Mouse (Mus musculus): Measurements from ENCODE around the gene Slc17a2. TPM values are rescaled to one million over a fixed set of nuclear protein-coding genes. Genes with fewer than 3 reads are reported as not detected.

The Slc17a2 gene
- polyA plus RNA-seq (2014; fragmentation: Illumina TruSeq; extraction: RNeasy Lipid Tissue Mini Kit (QIAGEN cat#74804); ENCODE audit: low read depth, low replicate concordance): not detected

GRCm38 (mm10) chr13:23806422-23807052 lies at the start of gene Slc17a2:
Gene Slc17a2, plus strand, starts transcription at chr13:23806993.

GRCm38 (mm10) chr13:23760972-23761864 lies 45.6 kb upstream of the Slc17a2 start, which contains the start of gene Hist1h4a:
Gene Hist1h4a, minus strand, starts transcription at chr13:23761230.

DNA sequence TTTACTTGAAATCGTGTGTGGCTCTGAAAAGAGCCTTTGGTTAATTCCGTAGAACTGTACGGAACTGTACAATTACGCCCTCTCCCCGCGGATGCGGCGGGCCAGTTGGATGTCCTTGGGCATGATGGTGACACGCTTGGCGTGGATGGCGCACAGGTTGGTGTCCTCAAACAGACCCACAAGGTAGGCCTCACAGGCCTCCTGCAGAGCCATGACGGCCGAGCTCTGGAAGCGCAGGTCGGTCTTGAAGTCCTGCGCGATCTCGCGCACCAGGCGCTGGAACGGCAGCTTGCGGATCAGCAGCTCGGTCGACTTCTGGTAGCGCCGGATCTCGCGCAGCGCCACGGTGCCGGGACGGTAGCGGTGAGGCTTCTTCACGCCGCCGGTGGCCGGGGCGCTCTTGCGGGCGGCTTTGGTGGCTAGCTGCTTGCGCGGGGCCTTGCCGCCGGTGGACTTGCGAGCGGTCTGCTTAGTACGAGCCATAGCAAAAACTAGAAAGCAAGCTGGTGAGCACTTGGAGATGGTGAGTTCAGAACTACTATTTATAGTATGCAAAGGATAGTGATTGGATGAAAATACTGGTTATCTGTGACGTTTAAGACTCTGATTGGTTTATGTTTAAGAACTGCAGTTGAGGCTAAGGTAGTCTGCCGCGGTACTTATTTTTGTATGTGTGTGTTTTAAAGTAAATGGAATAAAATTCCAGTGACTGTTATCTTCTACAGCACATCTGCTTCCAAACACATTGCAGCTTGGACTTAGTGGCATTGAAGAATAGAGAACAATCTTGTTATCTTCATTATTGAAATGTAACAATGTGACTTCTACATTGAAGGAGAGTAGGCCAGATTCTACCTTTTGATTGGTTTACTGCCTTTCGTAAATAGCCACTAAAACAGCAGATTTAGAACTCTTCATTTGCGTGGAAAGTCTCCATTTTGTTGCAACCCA lies 44.6 kb upstream of the Slc17a2 start, which contains the start of gene Hist1h3a:
Gene Hist1h3a (minus strand): TSS at position 516 of the 951 bp plus-strand sequence.

DNA sequence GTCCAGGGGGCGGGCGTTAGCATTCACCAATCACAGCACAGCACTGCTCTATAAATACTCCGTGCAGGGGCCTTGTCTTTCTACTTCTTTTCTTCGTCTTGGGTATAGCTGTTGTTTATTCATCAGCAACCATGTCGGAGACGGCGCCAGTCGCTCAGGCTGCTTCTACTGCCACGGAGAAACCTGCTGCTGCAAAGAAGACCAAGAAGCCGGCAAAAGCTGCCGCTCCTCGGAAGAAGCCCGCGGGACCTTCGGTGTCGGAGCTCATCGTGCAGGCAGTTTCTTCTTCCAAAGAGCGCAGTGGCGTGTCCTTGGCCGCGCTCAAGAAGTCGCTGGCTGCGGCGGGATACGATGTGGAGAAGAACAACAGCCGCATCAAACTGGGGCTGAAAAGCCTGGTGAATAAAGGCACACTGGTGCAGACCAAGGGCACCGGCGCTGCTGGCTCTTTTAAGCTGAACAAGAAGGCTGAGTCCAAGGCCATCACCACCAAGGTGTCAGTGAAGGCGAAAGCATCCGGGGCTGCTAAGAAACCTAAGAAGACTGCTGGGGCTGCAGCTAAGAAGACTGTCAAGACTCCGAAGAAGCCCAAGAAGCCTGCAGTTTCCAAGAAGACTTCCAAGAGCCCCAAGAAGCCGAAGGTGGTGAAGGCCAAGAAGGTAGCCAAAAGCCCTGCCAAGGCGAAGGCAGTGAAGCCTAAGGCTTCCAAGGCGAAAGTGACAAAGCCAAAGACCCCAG lies 43.0 kb upstream of the Slc17a2 start, which contains the start of gene Hist1h1a:
Gene Hist1h1a (plus strand): TSS at position 81 of the 738 bp plus-strand sequence.

DNA sequence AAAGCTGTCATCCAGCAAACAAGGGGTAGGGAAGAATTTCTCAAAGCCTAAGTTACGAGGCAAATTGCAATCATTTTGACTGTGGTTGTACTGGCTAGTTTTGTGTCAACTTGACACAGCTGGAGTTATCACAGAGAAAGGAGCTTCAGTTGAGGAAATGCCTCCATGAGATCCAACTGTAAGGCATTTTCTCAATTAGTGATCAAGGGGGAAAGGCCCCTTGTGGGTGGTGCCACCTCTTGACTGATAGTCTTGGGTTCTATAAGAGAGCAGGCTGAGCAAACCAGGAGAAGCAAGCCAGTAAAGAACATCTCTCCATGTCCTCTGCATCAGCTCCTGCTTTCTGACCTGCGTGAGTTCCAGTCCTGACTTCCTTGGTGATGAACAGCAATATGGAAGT lies 37.2 kb upstream of the Slc17a2 start, which contains the start of gene Trim38:
Gene Trim38 (plus strand): TSS at position 301 of the 400 bp plus-strand sequence.

GRCm38 (mm10) chr13:23839308-23839707 lies 32.5 kb downstream of the Slc17a2 start, which contains the start of gene Slc17a3:
Gene Slc17a3, plus strand, starts transcription at chr13:23839434.

DNA sequence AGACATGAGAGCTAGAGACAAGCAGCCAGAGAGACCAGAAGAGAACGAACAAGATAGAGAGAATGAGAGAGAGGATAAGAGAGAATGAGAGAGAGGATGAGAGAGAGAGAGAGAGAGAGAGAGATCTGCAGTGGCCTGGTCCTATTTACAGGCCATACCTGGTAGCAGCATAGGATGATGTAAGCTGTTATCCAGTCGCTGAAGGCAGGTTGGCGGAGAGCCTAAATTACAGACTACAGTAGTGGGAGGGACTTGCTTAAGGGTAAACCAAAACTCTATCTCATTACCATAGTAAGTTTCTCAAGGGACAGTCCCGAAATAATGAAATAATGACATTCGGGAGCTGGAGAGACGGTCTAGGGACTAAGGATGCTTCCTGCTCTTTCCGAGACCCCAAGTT lies 60.6 kb downstream of the Slc17a2 start, which contains the start of gene Slc17a1:
Gene Slc17a1 (plus strand): TSS at position 346 of the 400 bp plus-strand sequence.

Other genes with a start within 250 kb of the Slc17a2 start
- gene Hist1h3e, start 244.6 kb upstream of the Slc17a2 start, polyA plus RNA-seq (2014; fragmentation: Illumina TruSeq; extraction: RNeasy Lipid Tissue Mini Kit (QIAGEN cat#74804); ENCODE audit: low read depth, low replicate concordance): not detected
- gene Hist1h2ae, start 235.8 kb upstream of the Slc17a2 start, polyA plus RNA-seq (2014; fragmentation: Illumina TruSeq; extraction: RNeasy Lipid Tissue Mini Kit (QIAGEN cat#74804); ENCODE audit: low read depth, low replicate concordance): not detected
- gene Hist1h2bg, start 235.6 kb upstream of the Slc17a2 start, polyA plus RNA-seq (2014; fragmentation: Illumina TruSeq; extraction: RNeasy Lipid Tissue Mini Kit (QIAGEN cat#74804); ENCODE audit: low read depth, low replicate concordance): not detected
- gene Hist1h2bf, start 232.8 kb upstream of the Slc17a2 start, polyA plus RNA-seq (2014; fragmentation: Illumina TruSeq; extraction: RNeasy Lipid Tissue Mini Kit (QIAGEN cat#74804); ENCODE audit: low read depth, low replicate concordance): not detected
- gene Hist1h2ad, start 232.6 kb upstream of the Slc17a2 start, polyA plus RNA-seq (2014; fragmentation: Illumina TruSeq; extraction: RNeasy Lipid Tissue Mini Kit (QIAGEN cat#74804); ENCODE audit: low read depth, low replicate concordance): not detected
- 0.76 TPM for gene Hist1h3d, start 231.2 kb upstream of the Slc17a2 start, polyA plus RNA-seq (2014; fragmentation: Illumina TruSeq; extraction: RNeasy Lipid Tissue Mini Kit (QIAGEN cat#74804); ENCODE audit: low read depth, low replicate concordance)
- gene Hist1h4d, start 225.4 kb upstream of the Slc17a2 start, polyA plus RNA-seq (2014; fragmentation: Illumina TruSeq; extraction: RNeasy Lipid Tissue Mini Kit (QIAGEN cat#74804); ENCODE audit: low read depth, low replicate concordance): not detected
- gene Hist1h2be, start 185.9 kb upstream of the Slc17a2 start, polyA plus RNA-seq (2014; fragmentation: Illumina TruSeq; extraction: RNeasy Lipid Tissue Mini Kit (QIAGEN cat#74804); ENCODE audit: low read depth, low replicate concordance): 8.1 TPM
- 3.8 TPM for gene Hist1h1e, start 184.4 kb upstream of the Slc17a2 start, polyA plus RNA-seq (2014; fragmentation: Illumina TruSeq; extraction: RNeasy Lipid Tissue Mini Kit (QIAGEN cat#74804); ENCODE audit: low read depth, low replicate concordance)
- gene Hist1h2ac, start 123.0 kb upstream of the Slc17a2 start, polyA plus RNA-seq (2014; fragmentation: Illumina TruSeq; extraction: RNeasy Lipid Tissue Mini Kit (QIAGEN cat#74804); ENCODE audit: low read depth, low replicate concordance): 1.0 TPM
- 121 TPM for gene Hist1h2bc, start 122.8 kb upstream of the Slc17a2 start, polyA plus RNA-seq (2014; fragmentation: Illumina TruSeq; extraction: RNeasy Lipid Tissue Mini Kit (QIAGEN cat#74804); ENCODE audit: low read depth, low replicate concordance)
- gene Hist1h1t, start 111.2 kb upstream of the Slc17a2 start, polyA plus RNA-seq (2014; fragmentation: Illumina TruSeq; extraction: RNeasy Lipid Tissue Mini Kit (QIAGEN cat#74804); ENCODE audit: low read depth, low replicate concordance): not detected
- gene Hist1h4c, start 108.5 kb upstream of the Slc17a2 start, polyA plus RNA-seq (2014; fragmentation: Illumina TruSeq; extraction: RNeasy Lipid Tissue Mini Kit (QIAGEN cat#74804); ENCODE audit: low read depth, low replicate concordance): not detected
- 35.3 TPM for gene Hfe, start 96.1 kb upstream of the Slc17a2 start, polyA plus RNA-seq (2014; fragmentation: Illumina TruSeq; extraction: RNeasy Lipid Tissue Mini Kit (QIAGEN cat#74804); ENCODE audit: low read depth, low replicate concordance)
- 171 TPM for gene Hist1h1c, start 68.2 kb upstream of the Slc17a2 start, polyA plus RNA-seq (2014; fragmentation: Illumina TruSeq; extraction: RNeasy Lipid Tissue Mini Kit (QIAGEN cat#74804); ENCODE audit: low read depth, low replicate concordance)
- gene Hist1h3c, start 61.4 kb upstream of the Slc17a2 start, polyA plus RNA-seq (2014; fragmentation: Illumina TruSeq; extraction: RNeasy Lipid Tissue Mini Kit (QIAGEN cat#74804); ENCODE audit: low read depth, low replicate concordance): not detected
- gene Hist1h2bb, start 60.3 kb upstream of the Slc17a2 start, polyA plus RNA-seq (2014; fragmentation: Illumina TruSeq; extraction: RNeasy Lipid Tissue Mini Kit (QIAGEN cat#74804); ENCODE audit: low read depth, low replicate concordance): not detected
- gene Hist1h2ab, start 55.9 kb upstream of the Slc17a2 start, polyA plus RNA-seq (2014; fragmentation: Illumina TruSeq; extraction: RNeasy Lipid Tissue Mini Kit (QIAGEN cat#74804); ENCODE audit: low read depth, low replicate concordance): not detected
- gene Hist1h3b, start 54.7 kb upstream of the Slc17a2 start, polyA plus RNA-seq (2014; fragmentation: Illumina TruSeq; extraction: RNeasy Lipid Tissue Mini Kit (QIAGEN cat#74804); ENCODE audit: low read depth, low replicate concordance): not detected
- not detected for gene Hist1h4b, start 50.0 kb upstream of the Slc17a2 start, polyA plus RNA-seq (2014; fragmentation: Illumina TruSeq; extraction: RNeasy Lipid Tissue Mini Kit (QIAGEN cat#74804); ENCODE audit: low read depth, low replicate concordance)
- gene Hist1h4a, start 45.8 kb upstream of the Slc17a2 start, polyA plus RNA-seq (2014; fragmentation: Illumina TruSeq; extraction: RNeasy Lipid Tissue Mini Kit (QIAGEN cat#74804); ENCODE audit: low read depth, low replicate concordance): not detected
- gene Hist1h3a, start 44.6 kb upstream of the Slc17a2 start, polyA plus RNA-seq (2014; fragmentation: Illumina TruSeq; extraction: RNeasy Lipid Tissue Mini Kit (QIAGEN cat#74804); ENCODE audit: low read depth, low replicate concordance): not detected
- gene Hist1h1a, start 43.3 kb upstream of the Slc17a2 start, polyA plus RNA-seq (2014; fragmentation: Illumina TruSeq; extraction: RNeasy Lipid Tissue Mini Kit (QIAGEN cat#74804); ENCODE audit: low read depth, low replicate concordance): not detected
- gene Trim38, start 37.1 kb upstream of the Slc17a2 start, polyA plus RNA-seq (2014; fragmentation: Illumina TruSeq; extraction: RNeasy Lipid Tissue Mini Kit (QIAGEN cat#74804); ENCODE audit: low read depth, low replicate concordance): 0.31 TPM
- 0.34 TPM for gene Slc17a3, start 32.4 kb downstream of the Slc17a2 start, polyA plus RNA-seq (2014; fragmentation: Illumina TruSeq; extraction: RNeasy Lipid Tissue Mini Kit (QIAGEN cat#74804); ENCODE audit: low read depth, low replicate concordance)
- not detected for gene Slc17a1, start 60.8 kb downstream of the Slc17a2 start, polyA plus RNA-seq (2014; fragmentation: Illumina TruSeq; extraction: RNeasy Lipid Tissue Mini Kit (QIAGEN cat#74804); ENCODE audit: low read depth, low replicate concordance)
- gene Slc17a4, start 108.0 kb downstream of the Slc17a2 start, polyA plus RNA-seq (2014; fragmentation: Illumina TruSeq; extraction: RNeasy Lipid Tissue Mini Kit (QIAGEN cat#74804); ENCODE audit: low read depth, low replicate concordance): not detected
- gene Hist1h2ba, start 127.2 kb downstream of the Slc17a2 start, polyA plus RNA-seq (2014; fragmentation: Illumina TruSeq; extraction: RNeasy Lipid Tissue Mini Kit (QIAGEN cat#74804); ENCODE audit: low read depth, low replicate concordance): not detected
- gene Hist1h2aa, start 127.5 kb downstream of the Slc17a2 start, polyA plus RNA-seq (2014; fragmentation: Illumina TruSeq; extraction: RNeasy Lipid Tissue Mini Kit (QIAGEN cat#74804); ENCODE audit: low read depth, low replicate concordance): not detected
- not detected for gene Scgn, start 184.2 kb downstream of the Slc17a2 start, polyA plus RNA-seq (2014; fragmentation: Illumina TruSeq; extraction: RNeasy Lipid Tissue Mini Kit (QIAGEN cat#74804); ENCODE audit: low read depth, low replicate concordance)